Mouse (Mus musculus) erythroid progenitor cell, adult 5-6 weeks (primary cell): Measurements from ENCODE around the gene Pfdn4. TPM values are rescaled to one million over a fixed set of nuclear protein-coding genes. Genes with fewer than 3 reads are reported as not detected.
"Not testable (repeated sequence)": the region's sequence is repeated elsewhere in the genome, so short reads cannot be mapped to it uniquely, and the experiment has no call there.

ENCODE experiments used
- ATAC-seq: replicated peaks from 2 replicates; pipeline ENCODE4 v1.8.0; 2016; ENCODE audit warnings: moderate number of reproducible peaks, mild to moderate bottlenecking, moderate TSS enrichment, inconsistent platforms; ENCODE audit not compliant: poor library complexity, low FRiP score, severe bottlenecking
- total RNA-seq, 2 experiments: library from RNA; stranded (forward) in 1 of 2; stranded (reverse) in 1 of 2; fragments of 150-400 nt in 1 of 2; fragments of 186-747, 209-891 nt in 1 of 2; gene quantifications; 2 replicates each; pipeline versions ENCODE4 v1.2.3 to v1.2.4; 2015 to 2017; ENCODE audit warnings: low replicate concordance in 2 of 2

The Pfdn4 gene
- 11.5 and 18.9 TPM in 2 replicates for total RNA-seq (2015; ENCODE audit: low replicate concordance)
- total RNA-seq (2017; ENCODE audit: low replicate concordance): 19.9 and 25.6 TPM in 2 replicates

DNA sequence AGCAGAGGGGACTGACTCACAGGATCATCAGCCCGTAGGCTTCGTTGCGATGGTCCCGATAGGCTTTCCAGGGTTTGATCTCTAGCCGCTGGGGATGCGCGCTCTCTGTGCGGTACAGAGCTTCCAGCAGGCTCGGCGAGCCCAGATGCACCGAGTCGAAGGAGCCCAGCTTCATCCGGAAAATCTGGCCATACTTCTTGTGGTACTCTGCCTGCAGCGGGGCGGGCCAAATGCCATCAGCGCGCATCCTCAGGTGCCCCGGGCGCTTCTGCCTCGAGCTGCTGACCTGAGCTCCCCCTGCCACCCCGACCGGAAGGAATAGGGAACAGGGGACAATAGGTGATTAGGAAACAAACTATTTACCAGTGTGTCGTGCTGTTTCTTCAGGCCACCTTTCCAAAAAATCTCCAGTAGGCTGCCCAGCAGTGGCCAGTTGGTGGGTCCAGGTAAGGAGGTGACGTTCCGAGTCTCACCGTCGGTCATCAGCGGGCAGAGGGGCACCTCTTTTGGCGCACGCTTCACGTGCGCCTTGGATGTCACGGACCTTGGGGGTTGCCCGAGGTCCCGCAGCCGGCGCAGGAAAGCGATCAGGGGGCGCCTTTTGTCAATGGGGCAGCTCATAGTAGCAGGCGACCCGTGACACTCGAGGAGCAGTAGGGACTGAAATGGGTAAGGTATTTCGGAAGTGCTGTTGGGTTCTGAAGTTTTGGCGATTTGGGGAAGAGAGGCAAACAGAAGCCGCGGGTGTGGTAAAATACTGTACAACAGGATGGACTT is at the start of gene Pfdn4:
Pfdn4 (plus strand) TSS at position 275 of the 777 bp plus-strand sequence.
- no peak for ATAC-seq

- ATAC-seq: no peak
Measured at GRCm38 (mm10) chr2:170446843-170447383, 49.3 kb upstream of the Pfdn4 start.

GRCm38 (mm10) chr2:170447651-170448050 is 48.6 kb upstream of the Pfdn4 start:
- no peak for ATAC-seq

GRCm38 (mm10) chr2:170450933-170451332 is 45.3 kb upstream of the Pfdn4 start:
- no peak for ATAC-seq

DNA sequence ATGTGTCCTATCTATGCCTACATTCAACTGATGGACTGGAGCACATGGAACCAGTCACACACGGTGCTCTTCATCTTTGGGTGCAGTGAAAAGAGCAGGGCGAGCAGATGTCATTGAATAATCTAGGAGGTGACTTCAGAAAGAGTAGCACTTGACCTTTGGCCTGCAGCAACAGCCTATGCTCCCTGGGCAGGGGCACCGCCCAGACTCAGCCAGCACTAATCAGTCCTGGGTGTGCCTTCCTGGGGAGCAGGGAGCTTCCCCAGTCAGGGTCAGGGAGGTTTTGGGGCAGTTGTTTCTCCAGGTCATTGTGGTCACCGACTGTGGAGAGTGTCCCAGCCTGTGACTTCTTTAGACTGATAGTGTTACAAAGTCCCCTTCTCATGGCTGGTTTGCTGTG is 42.4 kb upstream of the Pfdn4 start:
- not testable (repeated sequence) for ATAC-seq

GRCm38 (mm10) chr2:170459183-170459582 is 37.0 kb upstream of the Pfdn4 start:
- no peak for ATAC-seq

DNA sequence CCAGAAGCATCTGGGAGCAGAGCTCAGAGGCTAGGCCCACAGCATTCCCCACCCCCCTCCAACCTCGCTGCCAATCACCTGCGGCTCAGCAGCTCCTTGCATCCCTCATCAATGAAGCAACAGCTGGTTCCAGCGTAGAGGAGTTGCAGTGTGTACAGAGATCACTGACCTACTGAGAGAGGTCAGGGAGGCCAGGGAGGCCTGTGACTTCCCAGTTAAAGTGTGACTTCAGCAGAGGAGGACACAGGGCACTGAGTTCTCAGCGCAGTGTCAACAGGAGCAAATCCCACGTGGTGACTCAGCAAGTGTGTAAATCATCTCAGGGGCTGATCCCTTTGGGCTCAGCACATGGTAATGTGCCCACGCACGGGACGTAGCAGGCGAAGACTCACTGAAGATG is 36.4 kb upstream of the Pfdn4 start:
- ATAC-seq: no peak

GRCm38 (mm10) chr2:170461652-170462051 is 34.6 kb upstream of the Pfdn4 start:
- ATAC-seq: no peak

DNA sequence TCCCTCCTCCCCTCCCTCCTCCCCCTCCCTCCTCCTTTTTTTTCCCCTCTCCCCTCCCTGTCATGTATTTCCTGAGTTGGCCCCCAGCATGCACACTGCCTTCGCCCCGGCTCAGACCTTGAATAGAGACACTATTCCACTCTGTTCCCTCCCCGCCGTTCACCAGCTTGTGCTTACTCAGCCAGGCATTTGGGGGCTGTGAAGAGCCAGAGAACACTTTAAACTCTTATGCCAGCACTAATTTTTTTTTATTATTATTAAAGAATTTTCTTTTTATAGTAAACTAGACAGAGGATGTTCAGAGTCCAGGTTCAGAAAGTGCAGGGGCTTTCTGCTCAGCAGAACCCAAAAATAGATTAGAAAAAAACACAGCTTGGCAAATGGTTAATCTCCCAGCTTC is 31.4 kb upstream of the Pfdn4 start:
- ATAC-seq: no peak

- no peak for ATAC-seq
Measured at GRCm38 (mm10) chr2:170468009-170468408, 28.2 kb upstream of the Pfdn4 start.

DNA sequence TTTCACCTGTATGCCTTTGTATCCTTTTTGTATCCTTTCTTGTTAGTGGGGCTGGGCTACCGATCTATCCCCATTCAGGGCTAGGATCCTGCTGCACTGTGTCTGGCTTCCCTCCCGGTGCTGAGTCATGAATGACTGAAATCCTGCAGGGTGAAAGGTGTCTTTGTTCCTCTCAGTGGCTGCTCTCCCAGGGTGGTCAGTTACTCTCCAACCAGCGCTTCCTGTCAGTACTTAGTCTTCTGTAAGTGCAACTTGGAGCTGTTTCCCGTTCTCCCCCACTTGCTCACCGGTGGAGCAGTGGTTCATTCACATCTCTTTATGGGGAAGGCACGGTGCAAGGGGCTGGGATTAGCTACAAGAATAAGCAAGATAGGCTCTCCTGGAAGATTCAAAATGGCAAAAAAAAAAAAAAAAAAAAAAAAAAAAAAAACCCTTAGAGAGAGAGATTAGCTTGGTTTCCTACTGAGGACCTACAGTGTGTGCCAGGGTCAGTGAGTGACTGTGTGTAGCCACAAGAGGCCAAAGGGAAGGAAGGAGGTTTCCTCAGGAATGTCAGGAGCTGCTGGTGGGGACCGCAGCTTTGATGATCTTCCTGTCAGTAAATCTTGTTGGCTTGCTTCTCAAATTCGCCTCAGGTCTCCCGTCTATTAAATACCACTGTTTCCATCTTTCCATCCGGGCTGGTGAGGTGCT is 26.5 kb upstream of the Pfdn4 start:
- ATAC-seq: no peak

- no peak for ATAC-seq
Measured at GRCm38 (mm10) chr2:170470591-170470990, 25.6 kb upstream of the Pfdn4 start.

- no peak for ATAC-seq
Measured at GRCm38 (mm10) chr2:170474125-170474524, 22.1 kb upstream of the Pfdn4 start.

GRCm38 (mm10) chr2:170475164-170475563 is 21.1 kb upstream of the Pfdn4 start:
- ATAC-seq: no peak

DNA sequence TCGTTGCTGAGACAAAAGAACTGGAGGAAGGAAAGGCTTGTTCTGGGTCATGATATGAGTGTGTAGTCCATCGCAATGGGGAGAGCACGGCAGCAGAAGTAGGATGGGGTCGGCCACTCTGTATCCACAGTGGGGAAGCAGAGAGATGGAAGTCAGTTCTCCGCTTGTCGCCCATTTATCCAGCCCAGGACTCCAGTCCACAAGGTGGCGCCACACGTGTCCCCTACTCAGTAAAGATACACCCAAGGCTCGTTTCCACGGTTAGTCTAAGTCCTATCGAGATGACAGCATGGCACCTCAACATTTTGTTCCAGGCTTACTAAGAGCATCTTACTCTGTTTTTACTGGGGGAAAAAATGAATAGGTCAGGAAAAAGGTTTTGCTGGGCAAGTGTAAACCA is 20.0 kb upstream of the Pfdn4 start:
- no peak for ATAC-seq

GRCm38 (mm10) chr2:170476643-170477042 is 19.6 kb upstream of the Pfdn4 start:
- no peak for ATAC-seq

- no peak for ATAC-seq
Measured at GRCm38 (mm10) chr2:170482019-170482540, 14.1 kb upstream of the Pfdn4 start.

DNA sequence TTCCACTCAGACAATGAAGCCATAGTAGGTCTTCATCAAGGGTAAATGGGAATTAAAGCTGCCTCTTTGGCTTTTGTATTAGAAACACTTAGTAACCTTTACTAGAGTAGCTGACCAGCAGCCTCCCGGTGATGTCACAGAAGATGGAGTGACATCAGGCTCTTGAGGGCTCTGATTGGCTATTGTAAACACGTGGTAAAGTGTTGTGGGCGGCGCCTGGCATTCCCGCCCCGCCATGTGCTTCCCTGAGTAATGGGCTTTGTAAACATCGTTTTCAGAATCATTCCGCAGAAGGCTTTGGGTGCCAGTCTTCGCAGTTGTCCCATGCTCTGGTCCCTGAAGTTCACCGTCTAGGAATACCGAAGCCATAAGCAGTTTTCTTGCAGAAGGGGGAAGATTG is 12.3 kb upstream of the Pfdn4 start:
- ATAC-seq: no peak

DNA sequence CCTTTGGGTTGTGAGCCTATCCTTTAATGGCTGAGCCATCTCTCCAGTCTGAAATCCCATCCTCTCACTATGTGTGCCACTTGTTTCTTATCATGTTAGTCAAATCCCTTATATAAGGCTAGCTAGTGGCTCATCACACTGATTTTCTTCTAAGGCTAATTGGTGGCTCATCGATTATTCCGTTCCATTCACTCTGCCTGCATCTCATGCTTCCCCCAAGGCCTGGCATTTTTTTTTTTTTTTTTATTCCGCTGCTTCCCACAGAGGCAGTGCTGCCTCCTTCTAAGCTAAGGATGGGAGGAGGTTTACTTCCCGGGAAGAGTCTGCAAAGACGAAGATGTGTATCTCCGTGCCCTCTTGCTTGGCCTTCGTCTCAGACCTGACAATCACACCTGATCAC is 9.0 kb upstream of the Pfdn4 start:
- ATAC-seq: no peak

DNA sequence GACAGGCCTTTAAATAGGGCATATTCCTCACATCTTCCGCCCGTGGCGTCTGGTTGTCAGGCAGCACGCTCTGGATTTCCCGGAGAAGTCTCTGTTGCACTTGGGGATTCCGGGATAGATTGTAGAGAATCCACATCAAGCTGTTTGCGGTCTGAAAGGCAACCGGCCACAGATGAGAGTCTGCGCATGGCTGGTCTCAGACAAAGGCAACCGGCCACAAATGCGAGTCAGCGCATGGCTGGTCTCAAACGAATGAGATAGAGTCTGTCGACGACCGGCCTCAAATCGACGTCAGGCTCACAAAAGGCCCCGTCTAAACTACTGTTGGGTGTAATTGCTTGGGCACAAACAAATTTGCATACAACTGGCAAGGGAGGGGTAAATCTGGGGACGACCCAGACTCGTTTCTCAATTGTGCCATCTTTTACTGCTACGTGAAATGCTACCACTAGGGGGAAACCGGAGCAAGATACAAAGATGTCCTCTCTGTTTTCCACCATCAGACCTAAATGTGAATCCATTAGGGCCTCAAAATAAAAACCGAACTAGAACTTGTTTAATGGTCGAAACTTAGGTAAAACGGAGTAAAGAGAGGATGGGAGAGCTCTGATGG is 8.2 kb upstream of the Pfdn4 start:
- ATAC-seq: no peak
